Mouse (Mus musculus): ENCODE measurements around the gene Gm7145.
"Not testable (repeated sequence)": the region's sequence is repeated elsewhere in the genome, so short reads cannot be mapped to it uniquely, and the experiment has no call there.

Gene Gm7145

GRCm38 (mm10) chr1:117965639-117966038, at the start of gene Gm7145:
TSS of gene Gm7145 (plus strand) at chr1:117965939.
- no peak for DNase-seq (ENCODE audit: low spot score in 2 of 2)

- not testable (repeated sequence) for DNase-seq (ENCODE audit: low spot score in 2 of 2)
Measured at GRCm38 (mm10) chr1:117927715-117928114, 38.0 kb upstream of the Gm7145 start, which contains the start of gene Gm28168. TSS of gene Gm28168 (plus strand) at chr1:117928015.

- not testable (repeated sequence) for DNase-seq (ENCODE audit: low spot score in 2 of 2)
Measured at GRCm38 (mm10) chr1:118003876-118004275, 38.1 kb downstream of the Gm7145 start.

GRCm38 (mm10) chr1:118012736-118013135, 47.0 kb downstream of the Gm7145 start:
- not testable (repeated sequence) for DNase-seq (ENCODE audit: low spot score in 2 of 2)

Measured in spleen, postnatal 14 days (tissue).